ENCODE assay signal across 9 mouse cellular contexts in the genomic region with DNA sequence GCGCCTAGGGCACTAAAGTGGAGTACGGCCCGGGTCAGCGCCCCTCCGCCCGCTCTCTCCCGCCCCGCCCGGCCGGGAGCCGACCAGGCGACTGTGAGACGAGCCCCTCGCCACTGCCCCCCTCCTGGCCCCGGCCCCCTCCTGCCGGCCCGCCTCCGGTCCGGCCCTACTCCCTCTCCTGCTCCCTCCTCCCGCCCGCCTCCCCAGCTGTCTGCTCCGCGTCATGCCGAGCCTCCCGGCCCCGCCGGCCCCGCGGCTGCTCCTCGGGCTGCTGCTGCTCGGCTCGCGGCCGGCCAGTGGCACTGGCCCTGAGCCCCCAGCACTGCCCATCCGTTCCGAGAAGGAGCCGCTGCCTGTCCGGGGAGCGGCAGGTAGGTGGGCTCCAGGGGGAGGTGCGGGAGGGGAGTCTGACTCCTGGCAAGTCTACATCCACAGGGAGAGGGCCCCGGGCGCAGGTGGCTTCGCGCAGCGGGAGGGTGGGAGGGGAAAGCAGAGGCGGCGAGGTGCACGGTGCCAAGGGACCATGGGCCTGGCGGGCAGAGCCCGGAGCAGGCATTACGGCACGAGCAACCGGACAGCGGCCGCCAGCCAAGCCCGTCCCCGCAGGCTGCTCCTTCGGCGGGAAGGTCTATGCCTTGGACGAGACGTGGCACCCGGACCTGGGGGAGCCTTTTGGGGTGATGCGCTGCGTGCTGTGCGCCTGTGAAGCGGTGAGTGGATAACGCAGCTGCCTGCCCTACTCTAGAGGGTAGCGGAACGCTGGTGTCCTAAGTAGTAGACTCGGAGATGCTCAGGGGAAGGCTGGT. TPM values are rescaled to one million over a fixed set of nuclear protein-coding genes. Genes with fewer than 3 reads are reported as not detected.
DNase-seq lines count a peak whose midpoint lies in the region; ATAC-seq and TF ChIP-seq lines count a peak whose summit lies in the region.
"Had no signal": no experiment of that assay in that cellular context is flagged by ENCODE, and none has a peak within 500 bp of the region (broad histone marks: within the 10 kb centered on the region; RNA-seq: fewer than 3 reads in every experiment).

Gene Chrd, plus strand, starts transcription at position 203 of the 806 bp plus-strand sequence.

- TF ChIP-seq POLR2A in limb, embryonic 14.5 days (IDR thresholded peaks at IDR 0.05; ENCODE audit: borderline replicate concordance, extremely low read depth, insufficient read depth, insufficient read length): no peak

- peak within 1 kb of the TSS; percentile 76 for H3K9ac ChIP-seq in intestine, embryonic 15.5 days
- peak within 1 kb of the TSS; percentile 86 for H3K9ac ChIP-seq in limb, embryonic 14.5 days (ENCODE audit: low read depth, low read length, severe bottlenecking)
- peak within 1 kb of the TSS; percentile 83 for H3K9ac ChIP-seq in midbrain, embryonic 14.5 days (replicated peaks; ENCODE audit: low read length)

- H3K9me3 ChIP-seq in intestine, embryonic 15.5 days: no peaks in the 10 kb centered on the region
- no peaks in the 10 kb centered on the region for H3K9me3 ChIP-seq in limb, embryonic 14.5 days (ENCODE audit: control insufficient read depth, low read length)
- no peaks in the 10 kb centered on the region for H3K9me3 ChIP-seq in midbrain, embryonic 14.5 days (ENCODE audit: control insufficient read depth, low read length)

- under 1% methylated on average over 62 of the region's 70 CpGs for WGBS in intestine, embryonic 15.5 days
- WGBS in limb, embryonic 14.5 days: under 1% methylated on average over 56 of the region's 70 CpGs
- under 1% methylated on average over 66 of the region's 70 CpGs for WGBS in midbrain, embryonic 14.5 days

- H3K27me3 ChIP-seq in intestine, embryonic 15.5 days (replicated peaks): peaks cover 26% of the 10 kb centered on the region
- H3K27me3 ChIP-seq in limb, embryonic 14.5 days (ENCODE audit: control insufficient read depth, insufficient read depth, low read length): peaks cover 26% of the 10 kb centered on the region
- peaks cover 19% of the 10 kb centered on the region for H3K27me3 ChIP-seq in midbrain, embryonic 14.5 days (ENCODE audit: control insufficient read depth, insufficient read depth, low read length)

- peak within 1 kb of the TSS; percentile 78 for H3K4me3 ChIP-seq in layer of hippocampus, adult 2 months
- H3K4me3 ChIP-seq in intestine, embryonic 15.5 days (replicated peaks): peak within 1 kb of the TSS; percentile 65
- peak within 1 kb of the TSS; percentile 73 for H3K4me3 ChIP-seq in limb, embryonic 14.5 days (replicated peaks; ENCODE audit: low read length)
- peak within 1 kb of the TSS; percentile 72 for H3K4me3 ChIP-seq in midbrain, embryonic 14.5 days (replicated peaks; ENCODE audit: low read depth, low read length)

- H3K27ac ChIP-seq in layer of hippocampus, adult 2 months: peak within 1 kb of the TSS; percentile 99
- peak within 1 kb of the TSS; percentile 78 for H3K27ac ChIP-seq in intestine, embryonic 15.5 days
- peak within 1 kb of the TSS; percentile 85 for H3K27ac ChIP-seq in limb, embryonic 14.5 days (replicated peaks; ENCODE audit: low read depth, low read length)
- H3K27ac ChIP-seq in midbrain, embryonic 14.5 days (replicated peaks; ENCODE audit: low read depth, low read length): peak within 1 kb of the TSS; percentile 71

- peak within 1 kb of the TSS; percentile 99 for H3K4me2 ChIP-seq in intestine, embryonic 15.5 days (replicated peaks)
- peak within 1 kb of the TSS; percentile 96 for H3K4me2 ChIP-seq in limb, embryonic 14.5 days (replicated peaks; ENCODE audit: low read depth, low read length, severe bottlenecking)
- peak within 1 kb of the TSS; percentile 97 for H3K4me2 ChIP-seq in midbrain, embryonic 14.5 days (ENCODE audit: low read length)

- no peak for TF ChIP-seq CTCF in layer of hippocampus, adult 2 months (conservative IDR thresholded peaks at IDR 0.05)

- no peaks in the 10 kb centered on the region for H3K36me3 ChIP-seq in intestine, embryonic 15.5 days
- H3K36me3 ChIP-seq in limb, embryonic 14.5 days (ENCODE audit: control insufficient read depth, insufficient read depth, low read length): peaks cover 13% of the 10 kb centered on the region; the same call in 1 of the 2 replicates
- peaks cover 8% of the 10 kb centered on the region; the same call in 1 of the 2 replicates for H3K36me3 ChIP-seq in midbrain, embryonic 14.5 days (ENCODE audit: control insufficient read depth, insufficient read depth, low read length)

- H3K4me1 ChIP-seq in intestine, embryonic 15.5 days (replicated peaks): peaks cover 18% of the 10 kb centered on the region
- peaks cover 7% of the 10 kb centered on the region; the same call in 1 of the 2 replicates for H3K4me1 ChIP-seq in limb, embryonic 14.5 days (ENCODE audit: control insufficient read depth, insufficient read depth, low read length)
- H3K4me1 ChIP-seq in midbrain, embryonic 14.5 days (ENCODE audit: control insufficient read depth, insufficient read depth, low read length): peaks cover 12% of the 10 kb centered on the region

- peak; percentile 83 for ATAC-seq in intestine, embryonic 15.5 days
- ATAC-seq in limb, embryonic 14.5 days (ENCODE audit: low FRiP score, low read depth): peak; percentile 90
- peak; percentile 81 for ATAC-seq in midbrain, embryonic 14.5 days (ENCODE audit: low FRiP score, low TSS enrichment)
- ATAC-seq in erythroid progenitor cell, adult 5-6 weeks (replicated peaks; ENCODE audit: low FRiP score, poor library complexity, severe bottlenecking): no peak

- intact Hi-C loops in gastrocnemius, postnatal 14 days (cut with DNase I; ENCODE audit: low total_unique reads): no loop called here

- DNase-seq in layer of hippocampus, adult 2 months (ENCODE audit: low spot score in 2 of 2): peak in 1 of 2 experiments; percentile 60
- DNase-seq in layer of hippocampus, adult 11-12 months (ENCODE audit: low spot score): no peak
- DNase-seq in cerebellum, postnatal 25 days: peak; percentile 83 to 86
- DNase-seq in gastrocnemius, postnatal 14 days: peak; percentile 88
- peak; percentile 66 for DNase-seq in limb, embryonic 14.5 days (ENCODE audit: low spot score)
- DNase-seq in midbrain, embryonic 14.5 days: peak; percentile 75

RNA-seq across cellular contexts. Expression of gene Chrd, which starts in this region (rescaled TPM):
- 10 to 100 TPM; 87.0 to 90.7 TPM for total RNA-seq in layer of hippocampus, adult 2 months (2021)
- total RNA-seq in gastrocnemius, postnatal 14 days (2021): 1 to 10 TPM; 3.7 to 4.6 TPM
- polyA plus RNA-seq in intestine, embryonic 15.5 days (2015; fragmentation: Nextera tagmentation; extraction: Ambion mirVana): 3.3 and 3.6 TPM in 2 replicates
- polyA plus RNA-seq in limb, embryonic 14.5 days (2012; rRNA removed): 38.9 and 47.1 TPM in 2 replicates
- polyA plus RNA-seq in limb, embryonic 14.5 days (2014; fragmentation: Nextera tagmentation; extraction: Ambion mirVana): 11.5 and 11.6 TPM in 2 replicates
- polyA plus RNA-seq in midbrain, embryonic 14.5 days (2014; fragmentation: Nextera tagmentation; extraction: Ambion mirVana): 6.3 and 8.2 TPM in 2 replicates
- not detected in 2 replicates for total RNA-seq in erythroid progenitor cell, adult 5-6 weeks (2015; ENCODE audit: low replicate concordance)
- total RNA-seq in erythroid progenitor cell, adult 5-6 weeks (2017; ENCODE audit: low replicate concordance): not detected in 2 replicates
- total RNA-seq: CH12.LX had no signal

Comparison
In these comparisons a context has a peak if more than half of its experiments do, and no peak if none do; other contexts are left out.
1. RNA of gene Chrd (total RNA-seq): 87.0 to 90.7 TPM in layer of hippocampus, adult 2 months; 3.7 to 4.6 TPM in gastrocnemius, postnatal 14 days and not detected in erythroid progenitor cell, adult 5-6 weeks; every median in the first group is over 10 times any median in the second.
2. Peak in every context shown above with its lines, with median percentiles within 50 percentile points of each other: H3K27ac ChIP-seq, H3K4me3 ChIP-seq, H3K4me2 ChIP-seq and H3K9ac ChIP-seq.